Mouse (Mus musculus) cerebellum, adult 11-12 months (tissue): ENCODE data around the gene Pak3.
"Not testable (repeated sequence)": the region's sequence is repeated elsewhere in the genome, so short reads cannot be mapped to it uniquely, and the experiment has no call there.

Experiments
- DNase-seq: peaks from one replicate; pipeline ENCODE4 v3.0.0; 2022

Gene Pak3

GRCm38 (mm10) chrX:143518168-143518901, at the start of gene Pak3:
Gene Pak3, plus strand, starts transcription at chrX:143518591.
- DNase-seq = no peak

- DNase-seq = peak; percentile 70
Observed at GRCm38 (mm10) chrX:143482866-143483265, 35.5 kb upstream of the Pak3 start.

- no peak for DNase-seq
Observed at GRCm38 (mm10) chrX:143501053-143501695, 17.2 kb upstream of the Pak3 start.

- no peak for DNase-seq
Observed at GRCm38 (mm10) chrX:143501776-143502365, 16.5 kb upstream of the Pak3 start.

- DNase-seq = peak; percentile 2
Observed at GRCm38 (mm10) chrX:143518917-143519316, 526 bp downstream of the Pak3 start.

- DNase-seq = not testable (repeated sequence)
Observed at GRCm38 (mm10) chrX:143519454-143519853, 1.1 kb downstream of the Pak3 start.

GRCm38 (mm10) chrX:143520195-143520594, 1.8 kb downstream of the Pak3 start:
- no peak for DNase-seq

- DNase-seq = no peak
Observed at GRCm38 (mm10) chrX:143532331-143532730, 13.9 kb downstream of the Pak3 start.

- DNase-seq = no peak
Observed at GRCm38 (mm10) chrX:143533574-143533973, 15.2 kb downstream of the Pak3 start.

- no peak for DNase-seq
Observed at GRCm38 (mm10) chrX:143542756-143543155, 24.4 kb downstream of the Pak3 start.

GRCm38 (mm10) chrX:143543186-143543793, 24.9 kb downstream of the Pak3 start:
- no peak for DNase-seq

- DNase-seq = no peak
Observed at GRCm38 (mm10) chrX:143573691-143574090, 55.3 kb downstream of the Pak3 start.

- no peak for DNase-seq
Observed at GRCm38 (mm10) chrX:143579925-143580324, 61.5 kb downstream of the Pak3 start.

- no peak for DNase-seq
Observed at GRCm38 (mm10) chrX:143580458-143580959, 62.1 kb downstream of the Pak3 start.

- DNase-seq = no peak
Observed at GRCm38 (mm10) chrX:143606877-143607449, 88.6 kb downstream of the Pak3 start.

- DNase-seq = no peak
Observed at GRCm38 (mm10) chrX:143618734-143619133, 100.3 kb downstream of the Pak3 start.

- DNase-seq = no peak
Observed at GRCm38 (mm10) chrX:143627767-143628166, 109.4 kb downstream of the Pak3 start.

GRCm38 (mm10) chrX:143643936-143644335, 125.5 kb downstream of the Pak3 start:
- no peak for DNase-seq

- no peak for DNase-seq
Observed at GRCm38 (mm10) chrX:143644807-143645206, 126.4 kb downstream of the Pak3 start.

- DNase-seq = no peak
Observed at GRCm38 (mm10) chrX:143654308-143655176, 136.2 kb downstream of the Pak3 start.

- no peak for DNase-seq
Observed at GRCm38 (mm10) chrX:143655177-143655492, 136.7 kb downstream of the Pak3 start.
